Mouse (Mus musculus) liver (tissue): ENCODE data around the gene Olfr810.

ENCODE experiments used
- DNase-seq: peaks from one replicate; pipeline ENCODE4 v3.0.0-alpha.2; 2020; ENCODE audit warnings: mixed read lengths

The Olfr810 gene

DNA sequence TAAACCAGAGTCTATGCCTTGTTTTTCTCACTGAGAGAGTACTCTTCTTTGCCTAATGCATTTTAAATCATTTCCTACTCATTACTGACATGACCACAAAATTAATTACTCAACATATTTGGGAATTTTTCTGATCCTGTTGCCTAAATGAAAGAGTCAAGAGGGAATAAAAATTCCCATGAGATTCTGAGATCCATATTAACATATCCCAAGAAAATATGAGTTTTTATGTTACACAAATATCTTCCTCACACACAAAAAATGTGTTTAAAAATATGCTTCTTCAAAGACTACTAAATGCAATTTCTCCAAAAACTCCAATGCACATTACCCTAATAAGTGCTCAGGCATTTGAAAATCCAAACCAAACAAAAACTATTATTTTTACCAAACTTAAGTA, at the start of gene Olfr810:
Gene Olfr810, minus strand, starts transcription at position 101 of the 400 bp plus-strand sequence.
- no peak for DNase-seq

DNA sequence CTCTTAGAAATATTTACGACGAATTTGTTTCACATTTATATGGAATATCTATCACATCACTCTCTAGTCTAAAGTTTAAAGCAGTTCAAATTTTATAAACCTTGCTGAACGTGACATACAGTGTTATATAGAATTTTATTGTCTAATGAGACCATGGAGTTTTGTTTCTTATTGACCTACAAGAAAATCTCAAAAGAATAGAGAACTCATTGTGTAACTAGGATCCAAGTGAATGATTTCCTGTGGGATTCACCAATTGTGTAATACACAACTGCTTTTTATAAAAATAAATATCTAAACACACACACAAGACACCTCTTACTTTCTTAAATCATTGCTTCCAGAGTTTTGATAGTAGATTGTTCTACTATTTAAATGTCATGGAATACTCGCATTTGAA, 9.6 kb upstream of the Olfr810 start, which contains the start of gene Olfr811:
Gene Olfr811, minus strand, starts transcription at position 101 of the 400 bp plus-strand sequence.
- DNase-seq = no peak

DNA sequence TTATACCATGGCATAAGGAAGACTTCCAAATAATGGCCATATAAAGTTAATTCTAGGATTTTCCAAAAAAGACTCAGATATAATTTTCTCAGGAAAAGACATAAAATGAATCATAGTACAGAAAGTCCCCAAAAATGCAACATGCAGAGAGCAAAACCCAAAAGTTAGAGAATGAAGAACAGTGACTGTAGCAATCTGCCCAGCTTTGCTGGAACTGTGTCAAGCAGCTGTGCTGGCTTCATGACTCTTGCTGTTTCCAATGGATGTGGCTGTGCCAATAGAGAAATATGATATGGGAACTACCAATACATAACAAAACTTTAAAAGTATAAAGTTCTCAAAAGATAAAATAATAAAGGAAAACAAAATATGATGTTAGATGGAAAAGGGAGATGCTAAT, 16.6 kb downstream of the Olfr810 start:
- DNase-seq = no peak

DNA sequence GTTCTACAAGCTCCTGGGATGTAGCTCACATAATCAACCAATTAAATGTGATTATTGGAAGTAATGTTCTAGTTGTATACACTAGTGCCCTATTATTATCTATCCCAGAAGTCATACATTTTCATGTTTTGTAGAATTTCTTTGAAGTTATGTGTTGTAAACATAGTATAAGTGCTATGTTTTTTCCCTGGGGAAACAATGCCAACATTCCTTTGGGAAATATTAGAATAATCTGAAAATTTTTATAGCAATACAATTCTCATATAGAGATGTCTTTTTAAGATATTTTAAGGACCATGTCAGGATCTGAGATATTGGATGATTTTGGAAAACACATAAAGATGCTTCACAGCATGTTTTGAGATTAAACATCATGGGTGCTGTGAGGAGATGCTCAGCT, 20.4 kb downstream of the Olfr810 start, which contains the start of gene Olfr809:
Gene Olfr809, plus strand, starts transcription at position 301 of the 400 bp plus-strand sequence.
- DNase-seq = no peak

DNA sequence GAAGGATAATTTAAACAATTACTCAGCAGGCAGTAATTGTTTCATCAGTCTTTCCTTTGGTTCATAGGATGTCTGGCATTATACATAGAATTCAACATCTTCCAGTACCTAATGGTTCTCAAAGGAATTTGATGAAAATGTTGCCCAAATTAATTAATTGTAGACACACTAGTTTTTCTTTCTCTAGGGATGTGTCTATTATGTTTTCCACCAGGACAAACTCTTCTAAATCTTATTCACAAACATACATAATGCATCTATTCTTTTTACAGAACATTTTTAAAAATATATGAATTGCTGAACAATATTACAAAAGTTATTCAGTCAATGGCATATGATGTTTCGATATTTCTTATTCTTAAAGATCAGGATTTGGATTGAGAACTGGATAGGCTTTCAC, 29.5 kb downstream of the Olfr810 start, which contains the start of gene Olfr808:
Gene Olfr808, plus strand, starts transcription at position 301 of the 400 bp plus-strand sequence.
- DNase-seq = no peak

DNA sequence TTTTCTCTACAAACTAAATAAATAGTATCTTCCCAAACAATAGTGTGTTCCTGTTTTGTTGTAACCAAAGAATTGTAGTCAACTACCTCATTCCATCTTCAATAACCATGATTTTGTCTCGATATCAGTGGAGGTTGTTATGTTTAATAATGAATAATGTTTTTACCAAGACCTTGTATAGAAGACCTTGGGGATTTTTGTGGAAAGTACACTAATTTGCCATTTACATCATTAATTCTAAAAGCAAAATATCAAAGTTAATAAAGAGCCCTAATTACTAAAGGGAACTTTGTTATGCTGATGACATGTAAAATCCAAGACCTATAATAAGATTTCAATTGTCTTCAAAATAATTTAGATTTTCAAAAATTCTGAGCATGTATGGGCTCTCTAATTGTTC, 37.0 kb downstream of the Olfr810 start, which contains the start of gene Olfr807:
Gene Olfr807, minus strand, starts transcription at position 101 of the 400 bp plus-strand sequence.
- no peak for DNase-seq

DNA sequence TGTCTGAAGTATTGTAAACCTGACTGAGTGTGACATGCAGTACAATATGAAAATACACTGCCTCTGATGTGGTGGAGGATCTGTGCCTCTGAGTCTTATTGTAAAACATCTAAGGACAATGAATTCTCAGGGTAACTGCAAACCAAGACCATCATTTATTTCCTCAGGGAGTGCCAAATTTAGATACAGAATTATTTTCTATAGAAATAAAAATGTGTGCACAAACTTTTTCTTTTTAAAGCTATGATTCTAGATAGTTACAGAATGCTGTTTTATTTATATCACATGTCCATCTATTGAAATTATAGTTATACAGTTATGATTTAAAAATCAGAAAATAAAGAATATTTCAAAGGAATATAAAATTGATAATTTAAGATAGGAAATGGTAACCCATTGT, 52.9 kb downstream of the Olfr810 start, which contains the start of gene Olfr806:
Gene Olfr806, minus strand, starts transcription at position 101 of the 400 bp plus-strand sequence.
- no peak for DNase-seq
